Mouse (Mus musculus): Measurements from ENCODE around the gene C1rl. TPM values are rescaled to one million over a fixed set of nuclear protein-coding genes. Genes with fewer than 3 reads are reported as not detected.

The C1rl gene
- 1 to 10 TPM; 1.3 to 1.6 TPM for total RNA-seq (2021)
- long read RNA-seq, experiment 1, partial matches to known transcripts, result 0 of 3 reads
- long read RNA-seq, experiment 1, other reads (novel, unspliced or antisense), result 0 of 3 reads
- long read RNA-seq, experiment 2, partial matches to known transcripts, result 1 of 2 reads
- long read RNA-seq, experiment 2, other reads (novel, unspliced or antisense), result 0 of 2 reads

GRCm38 (mm10) chr6:124492842-124493561 lies at the start of gene C1rl:
Gene C1rl, plus strand, starts transcription at chr6:124493113.
- DNase-seq (ENCODE audit: low spot score in 2 of 2), result peak; percentile 57 to 80

DNA sequence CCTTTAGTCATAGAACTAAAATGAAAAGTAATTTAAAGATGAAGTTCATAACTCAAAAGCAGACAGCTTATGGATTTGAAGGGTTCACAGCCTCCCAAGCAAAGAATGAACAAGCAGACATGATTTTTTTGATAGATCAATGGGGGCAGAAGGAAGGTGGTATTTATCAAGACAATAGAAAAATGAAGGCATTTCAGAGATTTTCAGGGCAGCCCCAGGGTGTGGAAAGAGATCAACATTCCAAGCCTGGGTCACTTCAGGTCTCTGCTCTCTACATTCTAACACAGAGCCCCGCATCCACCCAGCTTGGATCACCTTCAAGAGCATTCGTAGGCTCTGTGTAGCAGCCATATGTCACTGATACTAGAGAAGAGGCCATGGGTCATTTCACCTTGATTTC lies 49.6 kb upstream of the C1rl start:
- no peak for DNase-seq (ENCODE audit: low spot score in 2 of 2)

GRCm38 (mm10) chr6:124446024-124446423 lies 46.9 kb upstream of the C1rl start:
- no peak for DNase-seq (ENCODE audit: low spot score in 2 of 2)

- no peak for DNase-seq (ENCODE audit: low spot score in 2 of 2)
Measured at GRCm38 (mm10) chr6:124446459-124446858, 46.5 kb upstream of the C1rl start.

- DNase-seq (ENCODE audit: low spot score in 2 of 2), result no peak
Measured at GRCm38 (mm10) chr6:124447356-124447755, 45.6 kb upstream of the C1rl start.

DNA sequence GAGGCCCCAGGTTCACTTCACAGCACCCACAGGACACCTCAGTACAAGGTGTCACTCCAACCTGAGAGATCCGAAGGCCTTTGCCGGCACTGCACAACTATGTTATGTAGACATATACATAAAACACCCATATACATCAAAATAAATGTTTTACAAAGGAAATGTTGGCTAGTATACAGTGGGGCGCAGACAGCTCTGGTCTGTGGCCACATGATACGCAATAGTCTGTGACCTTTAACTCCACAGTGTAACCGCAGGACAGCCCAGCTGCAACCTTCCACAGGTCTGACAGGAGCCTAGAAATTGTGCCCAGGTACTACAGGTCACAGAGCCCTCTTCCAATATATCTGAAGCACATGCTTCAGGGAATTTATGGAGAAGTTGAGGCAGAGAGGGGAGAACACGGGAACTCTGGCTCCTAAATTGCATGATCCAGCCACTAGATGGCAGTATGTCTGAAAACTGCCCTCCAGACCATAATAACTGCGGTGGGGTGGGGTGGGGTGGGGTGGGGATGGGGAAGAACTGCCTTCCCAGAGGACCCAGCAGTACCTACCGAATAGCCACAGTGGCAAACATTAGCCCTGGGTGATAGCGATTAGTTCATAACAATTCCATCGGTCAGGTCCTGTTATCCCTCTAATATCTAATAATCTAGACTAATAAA lies 44.6 kb upstream of the C1rl start:
- DNase-seq (ENCODE audit: low spot score in 2 of 2), result no peak

GRCm38 (mm10) chr6:124448959-124449667 lies 43.8 kb upstream of the C1rl start:
- no peak for DNase-seq (ENCODE audit: low spot score in 2 of 2)

DNA sequence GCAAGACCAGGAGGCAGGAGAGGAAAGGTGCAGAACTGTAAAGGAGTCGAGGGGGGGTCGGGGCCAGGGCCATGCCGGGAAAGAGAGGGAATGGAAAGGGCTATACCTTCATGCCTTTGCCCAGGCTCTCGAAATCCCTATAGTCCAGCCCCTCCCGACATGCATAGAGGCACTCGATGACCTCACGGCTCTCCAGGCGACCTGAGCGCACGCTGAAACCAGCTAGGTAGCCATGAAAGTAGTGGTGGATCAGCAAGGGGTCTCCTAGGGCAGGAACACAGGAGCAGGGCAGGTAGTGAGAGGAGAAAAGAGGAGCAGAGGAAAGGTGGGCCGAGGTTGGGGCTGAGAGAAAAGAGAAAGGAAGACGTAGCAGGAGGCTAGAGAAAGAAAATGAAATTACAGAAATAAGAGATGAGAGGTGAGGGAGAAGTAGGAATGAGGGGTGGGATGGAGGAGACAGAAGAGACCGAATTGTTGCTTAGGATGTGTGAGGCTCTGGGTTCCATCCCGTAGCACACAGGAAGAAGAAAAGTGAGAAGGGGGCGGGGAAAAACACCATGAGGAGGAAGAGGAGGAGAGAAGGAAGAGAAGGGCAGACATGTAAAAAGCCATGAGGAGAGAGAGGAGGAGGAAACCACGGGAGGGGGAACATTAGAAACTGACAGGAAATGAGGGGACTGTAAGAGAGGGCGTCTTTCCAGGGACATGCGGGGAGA lies 43.1 kb upstream of the C1rl start:
- DNase-seq (ENCODE audit: low spot score in 2 of 2), result no peak

DNA sequence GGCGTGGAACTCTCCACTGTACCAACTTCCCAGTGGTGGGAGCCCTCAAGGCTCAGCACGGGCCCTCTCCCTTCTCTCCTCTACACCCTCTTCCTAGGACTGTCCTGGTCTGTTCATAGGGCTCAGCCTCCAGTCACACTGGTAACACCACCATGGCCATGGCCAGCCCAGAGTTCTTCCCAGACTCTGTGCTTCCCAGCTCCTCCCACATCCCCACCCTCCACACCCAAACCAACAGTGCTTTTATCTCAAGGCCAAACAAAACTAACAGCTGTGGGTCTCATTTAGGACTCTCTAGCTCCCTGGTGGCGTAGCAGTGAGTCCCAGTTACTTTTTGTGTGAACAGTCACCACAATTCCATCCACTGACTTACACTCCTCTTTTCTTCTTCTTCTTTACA lies 40.9 kb upstream of the C1rl start:
- DNase-seq (ENCODE audit: low spot score in 2 of 2), result no peak

GRCm38 (mm10) chr6:124453756-124454155 lies 39.2 kb upstream of the C1rl start:
- no peak for DNase-seq (ENCODE audit: low spot score in 2 of 2)

- DNase-seq (ENCODE audit: low spot score in 2 of 2), result no peak
Measured at GRCm38 (mm10) chr6:124456243-124456642, 36.7 kb upstream of the C1rl start.

GRCm38 (mm10) chr6:124457827-124458226 lies 35.1 kb upstream of the C1rl start:
- no peak for DNase-seq (ENCODE audit: low spot score in 2 of 2)

- no peak for DNase-seq (ENCODE audit: low spot score in 2 of 2)
Measured at GRCm38 (mm10) chr6:124458505-124458904, 34.4 kb upstream of the C1rl start.

DNA sequence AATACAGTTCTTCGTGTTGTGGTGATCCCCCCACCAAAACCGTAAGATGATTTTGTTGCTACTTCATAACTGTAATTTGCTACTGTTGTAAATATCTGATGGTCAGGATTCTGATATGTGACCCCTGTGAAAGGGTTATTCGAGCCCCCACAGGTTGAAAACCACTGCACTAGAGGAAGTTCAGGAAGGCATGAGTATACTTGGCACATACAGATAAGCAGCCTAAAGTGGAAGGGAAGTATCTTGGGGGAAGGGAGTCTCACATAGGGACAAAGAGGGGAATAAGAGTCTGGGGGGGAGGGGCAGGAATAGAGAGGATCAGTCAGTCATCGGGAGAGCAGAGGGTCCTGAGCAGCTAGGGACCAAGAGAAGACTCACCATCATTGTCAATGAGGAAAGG lies 33.5 kb upstream of the C1rl start:
- DNase-seq (ENCODE audit: low spot score in 2 of 2), result no peak

GRCm38 (mm10) chr6:124463881-124464291 lies 29.0 kb upstream of the C1rl start:
- no peak for DNase-seq (ENCODE audit: low spot score in 2 of 2)

GRCm38 (mm10) chr6:124464305-124465271 lies 28.3 kb upstream of the C1rl start, which contains the start of gene Clstn3:
Gene Clstn3, minus strand, starts transcription at chr6:124464794.
- peak in 1 of 2 experiments; percentile 54 for DNase-seq (ENCODE audit: low spot score in 2 of 2)

GRCm38 (mm10) chr6:124465299-124465698 lies 27.6 kb upstream of the C1rl start:
- DNase-seq (ENCODE audit: low spot score in 2 of 2), result no peak

DNA sequence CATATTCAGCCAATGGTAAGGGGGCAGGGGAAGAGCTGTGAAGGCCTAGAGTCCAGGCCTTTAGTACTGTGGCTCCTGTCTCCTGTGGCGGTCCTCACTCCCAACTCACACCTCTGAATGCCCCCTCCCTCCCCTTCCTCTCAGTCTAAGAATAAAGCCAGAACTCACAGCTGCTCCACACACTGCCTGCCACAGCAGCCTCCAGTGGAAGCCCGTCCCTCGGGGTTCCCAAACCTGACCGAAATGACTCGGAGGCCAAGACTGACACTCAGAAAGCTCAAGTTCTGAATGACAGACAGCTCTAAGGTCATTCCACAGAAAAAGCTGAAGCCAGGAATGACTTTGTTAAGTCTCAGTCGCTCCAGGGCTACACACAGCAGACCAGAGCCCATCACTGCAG lies 27.2 kb upstream of the C1rl start:
- DNase-seq (ENCODE audit: low spot score in 2 of 2), result no peak

- DNase-seq (ENCODE audit: low spot score in 2 of 2), result no peak
Measured at GRCm38 (mm10) chr6:124471121-124471520, 21.8 kb upstream of the C1rl start.

Measured in gastrocnemius, postnatal 4 days (tissue).